Mouse (Mus musculus) lung, postnatal 0 days (tissue): ENCODE data around the gene Bok. TPM values are rescaled to one million over a fixed set of nuclear protein-coding genes. Genes with fewer than 3 reads are reported as not detected.
A peak's percentile ranks its signal among the peaks of the same experiment; 100 is the strongest.
"Not testable (repeated sequence)": the region's sequence is repeated elsewhere in the genome, so short reads cannot be mapped to it uniquely, and the experiment has no call there.

ENCODE experiments used
- ATAC-seq: fragments of 200-750 bp; cut with Nextera tagmentation; 2 replicates; pipeline ENCODE4 v1.8.0; 2017; ENCODE audit warnings: moderate library complexity
- DNase-seq: peaks from one replicate; pipeline ENCODE4 v3.0.0-alpha.2; 2016; ENCODE audit warnings: low spot score
- H3K27ac ChIP-seq: fragments of 300-500 bp; sonication (generic); 2 replicates; pipeline ENCODE4 v1.5.1; 2014; ENCODE audit warnings: antibody characterized with exemption, mild to moderate bottlenecking, low read length, mixed read lengths
- H3K27me3 ChIP-seq: fragments of 300-500 bp; sonication (generic); replicated peaks from 2 replicates; pipeline ENCODE4 v1.6.1; 2014; ENCODE audit warnings: low read length, mixed read lengths; ENCODE audit not compliant: insufficient read depth
- H3K36me3 ChIP-seq: fragments of 300-500 bp; sonication (generic); 2 replicates; pipeline ENCODE4 v1.6.1; 2014; ENCODE audit warnings: low read length, mixed read lengths; ENCODE audit not compliant: insufficient read depth
- H3K4me1 ChIP-seq: fragments of 300-500 bp; sonication (generic); 2 replicates; pipeline ENCODE4 v1.6.1; 2014; ENCODE audit warnings: antibody characterized with exemption, low read depth, low read length, mixed read lengths; ENCODE audit not compliant: insufficient read depth
- H3K4me2 ChIP-seq: fragments of 300-500 bp; sonication (generic); replicated peaks from 2 replicates; pipeline ENCODE4 v1.6.1; 2014; ENCODE audit warnings: low read depth, mild to moderate bottlenecking, low read length, moderate library complexity, mixed read lengths
- H3K4me3 ChIP-seq: fragments of 300-500 bp; sonication (generic); 2 replicates; pipeline ENCODE4 v1.5.1; 2014; ENCODE audit warnings: low read depth, low read length
- H3K9ac ChIP-seq: fragments of 300-500 bp; sonication (generic); replicated peaks from 2 replicates; pipeline ENCODE4 v1.6.1; 2014; ENCODE audit warnings: low read depth, mild to moderate bottlenecking
- H3K9me3 ChIP-seq: fragments of 300-500 bp; sonication (generic); 2 replicates; pipeline ENCODE4 v1.6.1; 2016; ENCODE audit warnings: low read length, mixed read lengths
- CTCF ChIP-seq: IDR thresholded peaks from 2 replicates; pipeline ENCODE4 v1.5.1; 2016; ENCODE audit warnings: antibody characterized with exemption, mild to moderate bottlenecking
- EP300 ChIP-seq: IDR thresholded peaks from 2 replicates; pipeline ENCODE4 v1.6.1; 2016; ENCODE audit warnings: antibody characterized with exemption, mild to moderate bottlenecking, control low read depth
- WGBS: fragments of 180-500 bp; shearing (Covaris S2); extraction: QIAGEN DNeasy Blood & Tissue Kit; methylation state at CpG from one replicate; pipeline ENCODE4 v1.1.7; 2014; 5-methylcytosine and 5-hydroxymethylcytosine counted together
- polyA plus RNA-seq: library from polyadenylated mRNA; unstranded; fragments of >200 nt; fragmentation: Nextera tagmentation; extraction: Ambion mirVana; gene quantifications from 2 replicates; pipeline ENCODE4 v1.2.1, GENCODE M21; 2015

The Bok gene
- polyA plus RNA-seq, 1 experiment from 2014 or later = 31.2 TPM

DNA sequence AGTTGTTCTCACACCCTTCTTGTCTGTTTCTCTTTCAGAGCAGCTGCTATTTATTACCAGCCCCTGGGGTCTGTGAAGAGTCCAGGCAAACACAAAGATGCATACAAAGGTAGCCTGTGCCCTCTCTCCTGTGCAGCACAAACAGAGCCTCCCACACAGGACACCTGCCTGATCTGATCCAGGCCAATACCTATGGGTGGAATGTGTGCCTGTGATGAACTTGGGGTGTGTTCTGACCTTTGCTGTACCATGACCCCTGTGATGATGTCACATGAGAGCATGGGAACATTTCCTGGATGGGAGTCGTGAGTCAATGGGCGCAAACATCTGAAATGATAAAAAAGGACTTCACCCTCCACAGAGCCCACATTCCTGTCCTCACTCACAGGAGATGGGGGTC lies 30.7 kb upstream of the Bok start:
- DNase-seq (no peak), ATAC-seq (no peak)
- Histone ChIP-seq H3K4me2 (no peak overlapping the region), H3K4me3 (no peak overlapping the region), H3K27me3 (no peaks in the 10 kb centered on the region), H3K27ac (no peak overlapping the region), H3K9me3 (no peaks in the 10 kb centered on the region), H3K36me3 (no peaks in the 10 kb centered on the region), H3K9ac (no peak overlapping the region), H3K4me1 (no peaks in the 10 kb centered on the region)
- WGBS = 52% methylated on average over 2 of the region's 2 CpGs
- TF ChIP-seq CTCF = no peak
- TF ChIP-seq EP300 = no peak

DNA sequence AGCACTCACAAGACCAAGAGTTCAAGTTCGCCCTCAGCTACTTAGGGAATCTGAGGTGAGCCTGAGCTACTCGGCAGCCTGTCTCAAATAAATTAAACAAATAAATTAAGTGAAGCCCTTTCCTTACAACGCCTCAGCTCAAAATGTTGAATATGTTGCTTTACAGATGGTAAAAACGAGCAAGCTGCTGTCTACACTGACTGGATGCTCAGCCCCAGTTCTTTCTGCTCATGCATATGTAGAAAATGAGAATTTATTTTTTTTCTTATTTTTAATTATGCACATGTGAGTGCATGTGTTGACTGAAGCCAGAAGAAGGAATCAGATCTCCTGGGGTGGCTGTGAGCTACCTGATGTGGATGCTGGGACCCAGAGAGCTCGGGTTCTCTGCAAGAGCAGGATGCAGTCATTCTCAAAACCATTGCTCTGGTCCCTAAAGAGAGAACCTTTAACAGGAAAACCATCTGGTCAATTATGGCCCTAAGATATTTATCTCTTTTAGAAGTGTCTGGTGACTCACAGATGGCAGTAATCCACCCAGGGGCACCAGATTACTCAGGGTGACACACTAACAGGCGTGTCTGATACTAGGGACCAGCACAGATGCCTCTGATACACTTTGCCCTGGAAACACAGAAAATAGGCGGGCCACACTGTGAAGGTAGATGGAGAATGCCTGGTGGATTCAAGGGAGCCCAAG lies 29.0 kb upstream of the Bok start:
- DNase-seq (no peak), ATAC-seq (no peak)
- no peaks in the 10 kb centered on the region for H3K27me3 ChIP-seq
- 58% methylated on average over 7 of the region's 7 CpGs for WGBS
- TF ChIP-seq EP300 (no peak), CTCF (no peak)
- H3K36me3 ChIP-seq = no peaks in the 10 kb centered on the region
- no peak overlapping the region for H3K9ac ChIP-seq
- no peak overlapping the region for H3K4me3 ChIP-seq
- no peak overlapping the region for H3K4me2 ChIP-seq
- no peaks in the 10 kb centered on the region for H3K4me1 ChIP-seq
- H3K27ac ChIP-seq = no peak overlapping the region
- no peaks in the 10 kb centered on the region for H3K9me3 ChIP-seq

- no peak overlapping the region for H3K4me3 ChIP-seq
- no peaks in the 10 kb centered on the region for H3K27me3 ChIP-seq
- no peak overlapping the region for H3K9ac ChIP-seq
- no peak overlapping the region for H3K4me2 ChIP-seq
- no peaks in the 10 kb centered on the region for H3K9me3 ChIP-seq
- TF ChIP-seq CTCF (no peak), EP300 (no peak)
- ATAC-seq = no peak
- DNase-seq = no peak
- H3K4me1 ChIP-seq = no peaks in the 10 kb centered on the region
- H3K36me3 ChIP-seq = no peaks in the 10 kb centered on the region
- 68% methylated on average over 5 of the region's 5 CpGs for WGBS
- no peak overlapping the region for H3K27ac ChIP-seq
Measured at GRCm38 (mm10) chr1:93657025-93657360, 28.5 kb upstream of the Bok start.

GRCm38 (mm10) chr1:93658559-93658958 lies 26.9 kb upstream of the Bok start, which contains the start of gene Stk25:
Gene Stk25, minus strand, starts transcription at chr1:93658659.
- not testable (repeated sequence) for ATAC-seq, H3K4me2 ChIP-seq, H3K36me3 ChIP-seq, H3K27ac ChIP-seq, DNase-seq, H3K4me3 ChIP-seq, H3K9ac ChIP-seq, H3K4me1 ChIP-seq, H3K9me3 ChIP-seq, H3K27me3 ChIP-seq

- Histone ChIP-seq H3K27ac (peak overlapping the region; percentile 73; the same call in 1 of the 2 replicates), H3K9ac (no peak overlapping the region)
- peak; percentile 55 for DNase-seq
Measured at GRCm38 (mm10) chr1:93667760-93668400, 17.6 kb upstream of the Bok start.

DNA sequence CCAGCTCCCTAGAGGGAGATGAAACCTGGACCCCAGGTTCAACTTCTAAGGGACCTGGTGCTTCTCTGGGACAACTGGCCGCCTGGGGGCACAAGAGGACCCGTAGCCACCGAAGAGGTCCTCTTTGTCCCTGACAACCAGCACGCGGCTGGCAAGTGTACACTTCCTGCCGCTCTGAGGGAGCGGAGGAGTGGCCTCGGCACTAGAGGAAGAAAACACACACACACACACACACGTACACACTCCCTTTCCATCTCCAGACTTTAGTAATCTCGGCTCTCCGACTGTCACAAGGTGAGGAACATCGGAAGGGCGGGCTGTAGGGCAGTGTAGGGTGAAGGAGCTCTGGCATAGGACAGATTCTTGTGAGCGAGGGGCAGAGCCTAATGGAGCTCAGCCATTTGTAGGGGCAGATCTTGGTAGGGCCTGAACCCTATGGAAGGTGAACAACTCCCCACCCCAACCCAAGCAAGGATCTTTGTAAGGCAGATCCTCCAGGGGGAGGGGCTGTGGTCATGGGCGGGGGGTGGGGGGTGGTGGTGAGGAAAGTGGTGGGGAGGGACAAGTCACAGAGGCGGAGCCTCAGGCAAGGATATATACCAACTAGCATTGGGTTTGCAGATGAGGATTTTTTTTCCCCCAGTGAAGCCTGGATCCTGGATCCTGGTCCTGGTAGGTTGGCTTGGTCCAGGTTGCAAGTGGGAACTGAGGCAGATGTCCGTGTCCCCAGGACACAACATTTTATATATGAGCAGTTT lies 16.5 kb upstream of the Bok start:
- peak; percentile 96 for DNase-seq
- Histone ChIP-seq H3K4me1 (peaks cover 10% of the 10 kb centered on the region; the same call in 1 of the 2 replicates), H3K27me3 (no peaks in the 10 kb centered on the region), H3K4me2 (peak overlapping the region; percentile 67), H3K9ac (no peak overlapping the region; the same call in 1 of the 2 replicates), H3K36me3 (no peaks in the 10 kb centered on the region), H3K4me3 (peak overlapping the region; percentile 37), H3K27ac (peak overlapping the region; percentile 73), H3K9me3 (no peaks in the 10 kb centered on the region)
- 7% methylated on average over 17 of the region's 17 CpGs for WGBS
- TF ChIP-seq EP300 (no peak), CTCF (peak; percentile 94)
- ATAC-seq = peak; percentile 93

More at GRCm38 (mm10) chr1:93667760-93668400, 17.6 kb upstream of the Bok start:
- H3K4me2 ChIP-seq = no peak overlapping the region
- 17% methylated on average over 13 of the region's 13 CpGs for WGBS
- H3K27me3 ChIP-seq = no peaks in the 10 kb centered on the region
- H3K9me3 ChIP-seq = no peaks in the 10 kb centered on the region
- peaks cover 10% of the 10 kb centered on the region; the same call in 1 of the 2 replicates for H3K4me1 ChIP-seq
- no peak overlapping the region for H3K4me3 ChIP-seq
- TF ChIP-seq CTCF (peak; percentile 5; the same call in 1 of the 2 replicates), EP300 (no peak)
- ATAC-seq = peak; percentile 23; the same call in 1 of the 2 replicates
- H3K36me3 ChIP-seq = no peaks in the 10 kb centered on the region
